11 mouse cellular contexts compared by ENCODE assay signal in genomic region chr13:22036986-22037385, GRCm38 (mm10). TPM values are rescaled to one million over a fixed set of nuclear protein-coding genes. Genes with fewer than 3 reads are reported as not detected.
DNase-seq lines count a peak whose midpoint lies in the region; ATAC-seq lines count a peak whose summit lies in the region.
"Had no signal": no experiment of that assay in that cellular context is flagged by ENCODE, and none has a peak within 500 bp of the region (broad histone marks: within the 10 kb centered on the region; RNA-seq: fewer than 3 reads in every experiment).

No protein-coding gene starts in this region.

- no peaks in the 10 kb centered on the region for H3K27me3 ChIP-seq in erythroblast, embryonic 14.5 days (ENCODE audit: control insufficient read depth)
- H3K27me3 ChIP-seq in megakaryocyte, embryonic 14.5 days (replicated peaks) = no peaks in the 10 kb centered on the region
- H3K27me3 ChIP-seq in intestine, embryonic 16.5 days (replicated peaks; ENCODE audit: control insufficient read depth, insufficient read depth, low read length) = no peaks in the 10 kb centered on the region
- H3K27me3 ChIP-seq in neural tube, embryonic 14.5 days (ENCODE audit: control insufficient read depth, insufficient read depth, low read length) = no peaks in the 10 kb centered on the region

- no peak for DNase-seq in adrenal gland, adult 18-20 months (ENCODE audit: low spot score in 2 of 2)
- no peak for DNase-seq in layer of hippocampus, adult 9-11 months
- DNase-seq: cerebellum, postnatal 10 days; gastrocnemius, postnatal 10 days; thymus, postnatal 14 days had no signal

- peak overlapping the region; percentile 67 for H3K9ac ChIP-seq in intestine, embryonic 16.5 days (ENCODE audit: low read depth, low read length)
- H3K9ac ChIP-seq in neural tube, embryonic 14.5 days (replicated peaks; ENCODE audit: low read depth, low read length) = no peak overlapping the region

- 62% methylated on average over 3 of the region's 3 CpGs for WGBS in intestine, embryonic 16.5 days
- 67% methylated on average over 3 of the region's 3 CpGs for WGBS in neural tube, embryonic 14.5 days

- H3K4me2 ChIP-seq in intestine, embryonic 16.5 days (ENCODE audit: low read depth, low read length) = peak overlapping the region; percentile 70
- peak overlapping the region; percentile 68; the same call in 1 of the 2 replicates for H3K4me2 ChIP-seq in neural tube, embryonic 14.5 days (ENCODE audit: low read depth, low read length)

- no peaks in the 10 kb centered on the region for H3K9me3 ChIP-seq in erythroblast, embryonic 14.5 days (ENCODE audit: control insufficient read depth, low read length)
- H3K9me3 ChIP-seq in megakaryocyte, embryonic 14.5 days = no peaks in the 10 kb centered on the region
- no peaks in the 10 kb centered on the region for H3K9me3 ChIP-seq in intestine, embryonic 16.5 days (ENCODE audit: control insufficient read depth, low read length)
- no peaks in the 10 kb centered on the region for H3K9me3 ChIP-seq in neural tube, embryonic 14.5 days (ENCODE audit: control insufficient read depth, low read length)

- ATAC-seq in erythroblast, adult 5-6 weeks (replicated peaks; ENCODE audit: low FRiP score, poor library complexity, severe bottlenecking) = no peak
- ATAC-seq in megakaryocyte, adult 5-6 weeks (ENCODE audit: poor library complexity, severe bottlenecking) = no peak
- ATAC-seq in intestine, embryonic 16.5 days = no peak
- ATAC-seq in neural tube, embryonic 14.5 days (ENCODE audit: low read depth) = no peak

- peaks cover 8% of the 10 kb centered on the region for H3K36me3 ChIP-seq in erythroblast, embryonic 14.5 days (ENCODE audit: control insufficient read depth)
- no peaks in the 10 kb centered on the region for H3K36me3 ChIP-seq in megakaryocyte, embryonic 14.5 days (replicated peaks; ENCODE audit: low read length)
- no peaks in the 10 kb centered on the region for H3K36me3 ChIP-seq in intestine, embryonic 16.5 days (ENCODE audit: control insufficient read depth, insufficient read depth, low read length)
- no peaks in the 10 kb centered on the region for H3K36me3 ChIP-seq in neural tube, embryonic 14.5 days (ENCODE audit: control insufficient read depth, insufficient read depth, low read length)

- peaks cover 65% of the 10 kb centered on the region for H3K4me1 ChIP-seq in erythroblast, embryonic 14.5 days (ENCODE audit: control insufficient read depth)
- H3K4me1 ChIP-seq in megakaryocyte, embryonic 14.5 days = peaks cover 65% of the 10 kb centered on the region
- H3K4me1 ChIP-seq in intestine, embryonic 16.5 days (ENCODE audit: control insufficient read depth, insufficient read depth, low read length) = peaks cover 13% of the 10 kb centered on the region
- H3K4me1 ChIP-seq in neural tube, embryonic 14.5 days (ENCODE audit: control insufficient read depth, insufficient read depth, low read length) = peaks cover 17% of the 10 kb centered on the region

- H3K4me3 ChIP-seq in erythroblast, embryonic 14.5 days (replicated peaks) = peak overlapping the region; percentile 78
- H3K4me3 ChIP-seq in megakaryocyte, embryonic 14.5 days (replicated peaks) = peak overlapping the region; percentile 89
- peak overlapping the region; percentile 47 for H3K4me3 ChIP-seq in intestine, embryonic 16.5 days (ENCODE audit: low read length)
- no peak overlapping the region for H3K4me3 ChIP-seq in neural tube, embryonic 14.5 days (ENCODE audit: low read depth, low read length)

- H3K27ac ChIP-seq in intestine, embryonic 16.5 days (ENCODE audit: low read length) = peak overlapping the region; percentile 82
- no peak overlapping the region for H3K27ac ChIP-seq in neural tube, embryonic 14.5 days (ENCODE audit: low read depth, low read length)

RNA-seq across cellular contexts. Expression of gene Hist1h2bk, which starts 1.3 kb away (rescaled TPM):
- polyA plus RNA-seq in erythroblast, embryonic 14.5 days (2012) = 6.1 and 13.9 TPM in 2 replicates
- 14.6 and 64.4 TPM in 2 replicates for total RNA-seq in erythroblast, adult 5-6 weeks (2015; ENCODE audit: low replicate concordance)
- total RNA-seq in erythroblast, adult 5-6 weeks (2017; ENCODE audit: low replicate concordance) = 627 and 660 TPM in 2 replicates
- polyA plus RNA-seq in megakaryocyte, embryonic 14.5 days (2012; ENCODE audit: insufficient read depth, low replicate concordance) = 7.0 TPM in 1 of 2 replicates, not detected in the other
- total RNA-seq in megakaryocyte, adult 5-6 weeks (2015) = 78.9 and 108 TPM in 2 replicates
- 1,539 and 1,747 TPM in 2 replicates for total RNA-seq in megakaryocyte, adult 5-6 weeks (2017)
- 1.8 and 2.9 TPM in 2 replicates for polyA plus RNA-seq in intestine, embryonic 16.5 days (2015; fragmentation: Nextera tagmentation; extraction: Ambion mirVana)
- polyA plus RNA-seq in neural tube, embryonic 14.5 days (2014; fragmentation: Nextera tagmentation; extraction: Ambion mirVana) = 0.98 TPM in 1 of 2 replicates, not detected in the other
- total RNA-seq in adrenal gland, adult 18-20 months (2021) = 10 to 100 TPM; 18.0 to 23.9 TPM

RNA-seq across cellular contexts. Expression of gene Hist1h2ah, which starts 1.6 kb away (rescaled TPM):
- polyA plus RNA-seq in erythroblast, embryonic 14.5 days (2012) = 105 and 181 TPM in 2 replicates
- 2.5 TPM in 1 of 2 replicates, not detected in the other for total RNA-seq in erythroblast, adult 5-6 weeks (2015; ENCODE audit: low replicate concordance)
- 462 and 930 TPM in 2 replicates for total RNA-seq in erythroblast, adult 5-6 weeks (2017; ENCODE audit: low replicate concordance)
- 89.8 and 975 TPM in 2 replicates for polyA plus RNA-seq in megakaryocyte, embryonic 14.5 days (2012; ENCODE audit: insufficient read depth, low replicate concordance)
- 0.91 and 1.1 TPM in 2 replicates for total RNA-seq in megakaryocyte, adult 5-6 weeks (2015)
- total RNA-seq in megakaryocyte, adult 5-6 weeks (2017) = 48.2 and 145 TPM in 2 replicates
- polyA plus RNA-seq in intestine, embryonic 16.5 days (2015; fragmentation: Nextera tagmentation; extraction: Ambion mirVana) = 4.6 and 5.1 TPM in 2 replicates
- polyA plus RNA-seq in neural tube, embryonic 14.5 days (2014; fragmentation: Nextera tagmentation; extraction: Ambion mirVana) = not detected in 2 replicates
- 10 to 100 TPM in 1 of 2 experiments, not detected in 1; 16.5 TPM for total RNA-seq in adrenal gland, adult 18-20 months (2021)

RNA-seq across cellular contexts. Expression of gene Hist1h4i, which starts 4.2 kb away (rescaled TPM):
- 24.7 and 42.0 TPM in 2 replicates for polyA plus RNA-seq in erythroblast, embryonic 14.5 days (2012)
- total RNA-seq in erythroblast, adult 5-6 weeks (2015; ENCODE audit: low replicate concordance) = 32.4 and 38.2 TPM in 2 replicates
- 129 and 151 TPM in 2 replicates for total RNA-seq in erythroblast, adult 5-6 weeks (2017; ENCODE audit: low replicate concordance)
- polyA plus RNA-seq in megakaryocyte, embryonic 14.5 days (2012; ENCODE audit: insufficient read depth, low replicate concordance) = 304 and 570 TPM in 2 replicates
- 34.9 and 43.5 TPM in 2 replicates for total RNA-seq in megakaryocyte, adult 5-6 weeks (2015)
- total RNA-seq in megakaryocyte, adult 5-6 weeks (2017) = 115 and 127 TPM in 2 replicates
- 18.8 and 22.0 TPM in 2 replicates for polyA plus RNA-seq in intestine, embryonic 16.5 days (2015; fragmentation: Nextera tagmentation; extraction: Ambion mirVana)
- 5.7 and 5.8 TPM in 2 replicates for polyA plus RNA-seq in neural tube, embryonic 14.5 days (2014; fragmentation: Nextera tagmentation; extraction: Ambion mirVana)
- total RNA-seq in adrenal gland, adult 18-20 months (2021) = 10 to 100 TPM; 40.1 to 68.2 TPM

RNA-seq across cellular contexts. Expression of gene Hist1h2ag, which starts 5.8 kb away (rescaled TPM):
- 9.1 and 21.8 TPM in 2 replicates for polyA plus RNA-seq in erythroblast, embryonic 14.5 days (2012)
- 3.7 and 12.3 TPM in 2 replicates for total RNA-seq in erythroblast, adult 5-6 weeks (2015; ENCODE audit: low replicate concordance)
- 705 and 715 TPM in 2 replicates for total RNA-seq in erythroblast, adult 5-6 weeks (2017; ENCODE audit: low replicate concordance)
- 24.5 and 35.7 TPM in 2 replicates for polyA plus RNA-seq in megakaryocyte, embryonic 14.5 days (2012; ENCODE audit: insufficient read depth, low replicate concordance)
- total RNA-seq in megakaryocyte, adult 5-6 weeks (2015) = 43.5 and 58.5 TPM in 2 replicates
- 942 and 986 TPM in 2 replicates for total RNA-seq in megakaryocyte, adult 5-6 weeks (2017)
- 17.4 and 30.0 TPM in 2 replicates for polyA plus RNA-seq in intestine, embryonic 16.5 days (2015; fragmentation: Nextera tagmentation; extraction: Ambion mirVana)
- polyA plus RNA-seq in neural tube, embryonic 14.5 days (2014; fragmentation: Nextera tagmentation; extraction: Ambion mirVana) = 2.9 and 3.8 TPM in 2 replicates
- total RNA-seq in adrenal gland, adult 18-20 months (2021) = 10 to 100 TPM; 11.9 to 12.2 TPM

RNA-seq across cellular contexts. Expression of gene Hist1h2bj, which starts 6.0 kb away (rescaled TPM):
- 17.0 and 19.6 TPM in 2 replicates for polyA plus RNA-seq in erythroblast, embryonic 14.5 days (2012)
- total RNA-seq in erythroblast, adult 5-6 weeks (2015; ENCODE audit: low replicate concordance) = 17.9 and 23.8 TPM in 2 replicates
- 272 and 275 TPM in 2 replicates for total RNA-seq in erythroblast, adult 5-6 weeks (2017; ENCODE audit: low replicate concordance)
- polyA plus RNA-seq in megakaryocyte, embryonic 14.5 days (2012; ENCODE audit: insufficient read depth, low replicate concordance) = 27.3 and 32.8 TPM in 2 replicates
- total RNA-seq in megakaryocyte, adult 5-6 weeks (2015) = 57.4 and 58.7 TPM in 2 replicates
- total RNA-seq in megakaryocyte, adult 5-6 weeks (2017) = 645 and 753 TPM in 2 replicates
- polyA plus RNA-seq in intestine, embryonic 16.5 days (2015; fragmentation: Nextera tagmentation; extraction: Ambion mirVana) = 4.7 and 7.7 TPM in 2 replicates
- 1.4 and 1.9 TPM in 2 replicates for polyA plus RNA-seq in neural tube, embryonic 14.5 days (2014; fragmentation: Nextera tagmentation; extraction: Ambion mirVana)
- 10 to 100 TPM in 1 of 2 experiments, 1 to 10 TPM in 1; 8.0 to 15.6 TPM for total RNA-seq in adrenal gland, adult 18-20 months (2021)

Comparison
In these comparisons a context has a peak if more than half of its experiments do, and no peak if none do; other contexts are left out.
1. RNA of gene Hist1h2ah, which starts 1.6 kb away (polyA plus RNA-seq): 105 to 181 TPM in erythroblast, embryonic 14.5 days and 89.8 to 975 TPM in megakaryocyte, embryonic 14.5 days; 4.6 to 5.1 TPM in intestine, embryonic 16.5 days and not detected in neural tube, embryonic 14.5 days; every median in the first group is over 10 times any median in the second.